Mouse (Mus musculus): Measurements from ENCODE around the gene Polr2f.

Polr2f gene

DNA sequence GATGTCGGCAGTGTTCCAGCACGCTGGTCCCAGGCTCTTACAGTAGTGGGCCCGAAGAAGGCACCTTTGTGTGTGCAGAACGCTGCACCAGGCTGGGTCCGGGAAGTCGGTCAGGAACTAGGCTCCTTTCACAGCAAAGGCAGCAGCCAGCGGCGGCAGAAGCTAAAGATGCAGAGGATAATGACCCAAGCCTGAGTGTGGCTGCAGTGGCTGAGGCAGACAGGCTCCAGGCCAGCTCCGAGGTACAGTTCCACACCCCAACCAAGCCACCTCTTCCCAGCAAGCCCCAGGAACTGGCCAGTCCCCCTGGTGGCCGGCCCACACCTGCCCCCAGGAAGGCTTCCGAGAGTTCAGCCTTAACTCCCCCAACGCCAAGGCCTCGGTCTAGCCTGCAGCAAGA lies 18.3 kb upstream of the Polr2f start:
- no peak for DNase-seq

GRCm38 (mm10) chr15:79123751-79124150 lies 17.1 kb upstream of the Polr2f start:
- DNase-seq, result no peak

DNA sequence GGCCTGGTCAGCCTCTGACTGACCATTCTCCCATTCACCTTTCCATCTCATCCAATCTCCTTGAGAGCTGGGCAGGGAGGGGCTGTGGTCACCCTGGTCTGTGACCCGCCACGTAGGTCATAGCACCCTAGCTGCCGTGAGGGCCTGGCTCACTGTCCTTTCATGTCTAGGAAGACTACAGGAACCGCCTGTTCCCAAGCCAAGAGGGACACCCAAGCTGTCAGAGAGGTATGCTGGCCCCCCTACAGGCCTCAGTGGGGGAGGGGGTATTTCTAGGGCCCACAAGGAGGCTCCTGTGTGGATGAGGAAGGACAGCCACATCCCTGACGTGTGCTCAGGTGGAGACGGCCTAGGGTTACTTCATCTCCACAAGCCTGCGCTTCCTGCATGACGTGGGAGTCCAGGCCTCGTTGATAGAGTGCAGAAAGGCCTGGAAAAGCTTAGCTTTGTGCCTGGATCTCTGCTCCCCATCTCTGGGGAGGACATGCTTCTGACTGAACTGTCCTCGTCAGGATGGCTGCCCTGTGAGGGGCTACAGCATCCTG lies 16.4 kb upstream of the Polr2f start:
- DNase-seq, result no peak

GRCm38 (mm10) chr15:79126217-79126932 lies 14.4 kb upstream of the Polr2f start:
- peak; percentile 73 for DNase-seq

GRCm38 (mm10) chr15:79127101-79127500 lies 13.7 kb upstream of the Polr2f start:
- no peak for DNase-seq

DNA sequence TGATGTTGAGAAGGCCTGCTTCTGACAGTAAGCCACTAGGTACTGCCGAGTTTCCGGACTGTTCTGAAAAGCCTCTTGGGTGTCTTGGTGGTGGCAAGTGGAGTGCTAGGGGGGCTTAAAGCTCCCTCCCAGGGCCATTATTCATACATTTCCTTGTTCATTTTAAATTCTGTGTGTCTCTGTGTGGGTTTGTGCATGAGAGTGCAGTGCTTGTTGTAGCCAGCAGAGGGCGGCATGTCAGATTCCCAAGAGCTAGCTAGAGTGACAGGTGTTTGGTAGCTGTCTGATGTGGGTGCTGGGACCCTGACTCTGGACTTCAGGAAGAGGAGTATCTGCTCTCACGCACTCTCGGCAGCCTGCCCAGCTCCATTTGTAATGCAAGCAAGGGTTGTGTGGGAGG lies 12.6 kb upstream of the Polr2f start:
- DNase-seq, result no peak

DNA sequence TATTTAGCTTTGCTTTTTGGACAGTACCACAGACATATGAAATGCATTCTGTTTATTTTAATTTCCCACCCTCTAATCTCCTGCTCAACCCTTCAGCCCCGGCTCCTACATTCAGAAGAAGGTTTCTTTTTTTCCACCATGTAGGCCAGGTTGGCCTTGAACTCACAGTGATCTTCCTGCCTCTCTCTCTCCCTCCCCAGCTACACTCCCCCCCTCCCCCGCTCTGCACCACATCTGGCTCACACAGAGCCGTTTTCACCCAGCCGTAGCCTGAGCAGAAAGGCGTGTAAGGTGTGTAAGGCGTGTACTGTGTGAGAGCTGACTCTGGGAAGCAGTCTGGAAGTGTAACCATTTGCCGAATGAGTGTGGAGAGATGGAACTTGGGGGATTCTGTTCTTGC lies 11.5 kb upstream of the Polr2f start:
- no peak for DNase-seq

GRCm38 (mm10) chr15:79130782-79131181 lies 10.0 kb upstream of the Polr2f start:
- peak; percentile 78 for DNase-seq

DNA sequence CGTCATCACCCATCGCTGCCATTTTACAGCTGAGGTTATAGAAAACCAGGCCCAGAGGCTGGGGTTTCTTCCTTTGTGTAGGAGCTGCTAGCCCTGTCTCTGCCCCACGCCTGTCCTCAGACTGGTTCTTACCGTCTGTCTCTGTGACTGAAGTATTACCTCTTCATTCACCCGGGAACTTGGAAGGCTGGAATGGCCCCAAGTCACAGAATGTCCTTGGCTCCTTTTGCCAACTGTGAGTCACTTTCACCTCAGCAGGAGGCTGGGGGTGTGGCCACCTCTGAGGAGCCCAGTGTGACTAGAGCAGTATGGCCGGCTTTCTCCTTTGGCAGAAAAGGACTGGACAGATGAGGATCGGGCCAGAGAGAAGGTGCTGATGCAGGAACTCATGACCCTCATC lies 9.4 kb upstream of the Polr2f start:
- DNase-seq, result peak; percentile 83

- peak; percentile 42 for DNase-seq
Measured at GRCm38 (mm10) chr15:79133191-79133661, 7.6 kb upstream of the Polr2f start.

DNA sequence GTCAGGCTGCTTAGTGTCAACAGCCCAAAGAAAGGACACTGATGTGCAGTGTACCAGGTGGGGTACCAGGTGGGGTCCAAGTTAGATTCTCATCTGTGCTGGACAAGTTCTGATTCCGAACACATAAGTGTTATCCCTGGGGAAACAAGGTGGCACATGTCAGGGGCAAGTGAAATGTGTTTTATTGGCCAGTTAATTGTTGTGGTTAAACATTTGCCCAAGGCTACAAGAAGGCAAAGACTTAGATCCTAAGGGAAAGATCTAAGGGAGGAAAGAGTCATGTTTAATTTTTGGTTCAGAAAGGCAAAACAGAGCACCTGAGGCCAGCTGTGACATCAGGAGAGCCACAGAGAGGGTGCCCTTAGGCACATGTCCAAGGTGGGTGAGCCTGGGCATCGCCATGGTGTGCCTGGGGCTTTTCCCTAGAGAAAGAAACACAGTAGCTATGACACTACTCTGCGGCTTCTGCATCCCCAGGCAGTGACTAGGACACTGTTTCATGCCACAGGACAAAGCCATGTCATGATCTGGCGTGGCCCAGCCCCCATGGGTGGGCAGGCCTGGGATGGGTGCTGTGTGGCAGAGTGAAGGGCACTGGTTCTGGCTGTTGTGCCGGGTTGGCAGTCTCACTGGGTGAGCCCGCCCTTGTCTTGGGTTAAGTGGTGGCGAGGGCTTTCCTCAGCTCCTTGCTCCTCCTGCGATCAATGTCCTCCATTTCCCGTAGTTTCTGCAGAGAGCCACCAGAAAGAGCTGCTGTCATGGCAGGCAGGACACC lies 6.1 kb upstream of the Polr2f start:
- no peak for DNase-seq

GRCm38 (mm10) chr15:79135332-79135731 lies 5.5 kb upstream of the Polr2f start:
- DNase-seq, result no peak

- no peak for DNase-seq
Measured at GRCm38 (mm10) chr15:79135783-79136575, 4.8 kb upstream of the Polr2f start.

DNA sequence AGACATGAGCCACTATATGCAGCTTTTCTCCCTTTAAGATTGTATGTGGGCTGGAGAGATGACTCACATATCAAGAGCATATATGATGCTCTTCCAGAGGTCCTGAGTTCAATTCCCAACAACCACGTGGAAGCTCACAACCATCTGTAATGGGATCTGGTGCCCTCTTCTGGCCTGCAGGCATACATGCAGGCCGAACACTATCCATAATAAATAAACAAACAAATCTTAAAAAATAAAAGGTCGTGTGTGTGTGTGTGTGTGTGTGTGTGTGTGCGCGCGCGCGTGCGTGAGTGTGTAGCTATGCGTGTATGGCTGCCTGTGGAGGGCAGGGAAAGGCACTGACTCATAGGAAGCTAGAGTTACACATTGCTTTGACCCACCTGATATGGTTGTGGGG lies 1.2 kb upstream of the Polr2f start:
- DNase-seq, result no peak

DNA sequence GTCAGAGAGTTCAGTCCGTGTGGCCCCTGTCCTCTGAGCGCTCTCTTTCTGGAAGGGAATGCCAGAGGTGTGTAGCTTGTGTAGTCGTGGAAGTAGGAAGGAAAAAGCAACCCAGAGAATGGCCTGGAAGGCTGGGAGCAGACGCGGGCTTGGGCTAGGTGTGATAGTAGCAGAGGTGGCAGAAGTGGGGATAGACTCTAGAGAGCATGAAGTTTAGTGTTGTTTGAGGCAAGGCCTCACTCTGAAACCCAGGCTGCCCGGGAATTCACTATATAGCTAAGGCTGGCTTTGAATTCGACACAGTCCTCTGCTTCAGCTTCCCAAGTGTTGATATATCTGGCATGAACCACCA lies 733 bp downstream of the Polr2f start:
- DNase-seq, result no peak

- DNase-seq, result no peak
Measured at GRCm38 (mm10) chr15:79143316-79143715, 2.5 kb downstream of the Polr2f start.

DNA sequence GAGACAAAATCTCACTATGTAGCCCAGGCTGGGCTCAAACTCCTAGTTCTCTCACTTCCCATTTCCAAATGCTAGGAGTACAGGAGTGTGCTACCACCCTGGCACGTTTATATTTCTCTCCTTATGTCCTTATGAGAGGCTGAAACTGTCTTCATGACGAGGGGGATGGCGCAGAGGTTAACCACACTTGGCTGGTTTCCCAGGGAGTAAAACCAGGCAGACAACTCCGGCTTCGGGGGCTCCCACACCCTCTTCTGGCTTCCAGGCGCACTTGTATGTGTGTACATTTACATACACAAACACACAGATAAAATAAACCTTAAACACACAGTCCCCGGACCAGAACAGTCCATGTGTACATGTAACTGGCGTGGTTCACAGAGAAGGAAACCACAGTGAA lies 3.2 kb downstream of the Polr2f start:
- no peak for DNase-seq

- no peak for DNase-seq
Measured at GRCm38 (mm10) chr15:79145522-79145921, 4.7 kb downstream of the Polr2f start.

DNA sequence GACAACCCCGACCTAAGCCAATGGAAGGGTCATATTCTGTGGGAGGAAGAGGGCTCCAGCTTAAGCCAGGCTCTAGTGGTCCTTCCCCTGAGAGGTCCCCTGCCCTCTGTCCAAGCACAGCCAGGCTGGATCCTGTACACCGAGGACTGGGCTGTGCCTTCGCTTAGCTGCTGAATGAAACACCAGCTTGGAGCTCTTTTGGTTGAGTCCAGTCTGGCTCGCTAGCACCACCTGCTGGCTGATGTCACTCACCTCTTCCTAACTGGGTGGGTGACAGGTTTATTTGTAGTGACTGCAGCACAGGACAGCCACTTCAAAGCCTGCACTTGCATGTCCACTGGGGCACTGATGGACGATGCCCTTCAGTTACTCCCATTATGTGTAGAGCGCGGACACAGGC lies 7.7 kb downstream of the Polr2f start:
- DNase-seq, result peak; percentile 92

DNA sequence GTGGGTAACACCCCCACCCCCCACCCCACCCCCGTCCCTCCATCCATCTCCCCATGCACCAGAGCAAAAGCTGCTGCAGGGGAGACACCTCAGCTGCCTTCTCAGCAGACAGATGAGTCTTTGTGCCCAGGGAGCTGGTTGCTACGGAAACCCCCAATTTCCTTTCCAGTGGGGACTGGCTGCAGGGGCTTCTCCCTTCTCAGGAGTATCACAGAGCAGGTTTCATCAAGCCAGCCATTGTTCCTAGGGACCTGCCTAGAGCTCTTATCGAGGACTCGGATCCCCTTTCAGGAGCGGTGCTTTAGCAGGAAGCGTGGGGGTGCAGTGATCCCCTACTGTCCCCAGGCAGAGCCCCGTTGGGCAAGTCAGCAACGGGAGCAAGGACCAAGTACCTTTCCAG lies 11.1 kb downstream of the Polr2f start:
- no peak for DNase-seq

- no peak for DNase-seq
Measured at GRCm38 (mm10) chr15:79152709-79153108, 11.9 kb downstream of the Polr2f start.

GRCm38 (mm10) chr15:79155572-79155971 lies 14.8 kb downstream of the Polr2f start:
- DNase-seq, result no peak

DNA sequence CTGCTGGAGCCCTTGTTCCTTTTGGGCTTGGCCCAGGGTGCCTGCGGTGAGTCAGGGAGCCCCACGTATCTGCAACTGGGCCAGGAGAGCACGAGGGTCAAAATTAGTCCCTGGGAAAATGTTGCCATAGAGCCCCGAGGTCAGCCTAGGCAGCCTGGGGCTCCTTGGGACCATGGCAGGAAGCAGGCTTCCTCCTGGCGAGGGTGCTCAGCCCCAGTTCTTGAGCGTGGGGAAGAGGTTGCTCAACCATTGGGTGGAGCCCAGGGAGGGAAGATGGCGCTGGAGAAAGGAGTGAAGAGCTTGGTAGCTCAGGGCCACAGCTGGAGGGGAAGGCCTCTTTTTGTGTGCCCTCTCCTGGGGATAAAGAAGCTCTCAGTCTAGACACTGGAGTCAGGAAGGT lies 21.5 kb downstream of the Polr2f start:
- no peak for DNase-seq

Measured in lung, postnatal 14 days (tissue).